Mouse (Mus musculus): Measurements from ENCODE around the gene Erbin.

Gene Erbin

DNA sequence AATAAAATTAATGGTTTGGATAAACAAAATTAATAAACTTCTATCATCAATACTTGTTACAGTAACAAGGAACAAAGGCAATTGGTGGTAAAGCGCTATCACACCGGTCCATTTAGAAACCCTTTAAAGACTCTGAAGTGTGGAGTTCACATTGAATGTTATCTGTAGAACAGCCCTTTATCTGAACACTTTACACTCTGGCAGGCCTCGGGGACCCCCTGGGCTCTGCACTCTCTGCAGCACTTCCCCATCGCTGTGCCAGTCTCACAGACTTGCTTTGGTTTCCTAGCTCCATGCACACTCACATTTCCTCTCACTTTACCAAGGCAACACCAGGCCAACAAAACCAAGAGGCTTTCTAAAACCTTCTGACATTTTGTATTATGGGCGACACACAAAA, 100.9 kb downstream of the Erbin start:
- in situ Hi-C loops (cut with MboI, MseI): no loop called here

DNA sequence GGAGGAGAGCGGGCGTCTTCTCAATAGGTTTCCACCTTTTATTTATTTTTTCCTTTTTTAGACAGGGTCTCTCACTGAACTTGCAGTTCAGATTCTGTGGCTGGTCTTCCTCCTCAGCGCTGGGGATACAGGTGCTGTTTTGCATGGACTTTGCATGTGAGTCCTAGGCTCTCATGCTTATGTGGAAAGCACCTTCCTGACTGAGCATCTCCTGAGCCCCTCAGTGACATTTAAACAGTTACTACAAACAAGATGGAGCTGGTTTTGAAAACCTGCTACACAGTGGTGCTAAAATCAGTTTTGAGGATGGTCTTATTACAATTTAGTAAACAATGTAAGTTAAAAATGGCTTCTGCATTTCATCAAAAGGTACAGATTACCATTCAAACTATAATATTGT, 102.4 kb downstream of the Erbin start:
- in situ Hi-C loops (cut with MboI, MseI): no loop called here

DNA sequence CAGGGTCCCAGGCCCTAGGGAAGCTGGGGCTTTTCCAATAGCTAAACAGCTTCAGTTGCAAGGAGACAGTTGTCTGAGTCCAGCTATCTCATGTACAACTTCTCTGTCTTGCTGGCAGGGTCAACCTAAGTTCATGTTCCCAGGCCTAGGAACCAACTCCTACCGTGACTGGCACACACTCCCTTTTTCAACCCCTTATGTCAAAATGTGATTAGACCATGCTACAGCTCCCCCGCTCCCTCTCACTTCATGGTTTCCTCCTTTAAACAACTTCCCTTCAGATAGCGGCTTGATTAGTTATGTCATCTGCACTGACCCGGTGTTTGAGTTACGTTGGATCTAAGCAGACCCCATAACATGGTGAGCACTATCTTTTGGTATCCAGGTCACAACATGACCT, 112.8 kb downstream of the Erbin start:
- in situ Hi-C loops (cut with MboI, MseI): no loop called here

DNA sequence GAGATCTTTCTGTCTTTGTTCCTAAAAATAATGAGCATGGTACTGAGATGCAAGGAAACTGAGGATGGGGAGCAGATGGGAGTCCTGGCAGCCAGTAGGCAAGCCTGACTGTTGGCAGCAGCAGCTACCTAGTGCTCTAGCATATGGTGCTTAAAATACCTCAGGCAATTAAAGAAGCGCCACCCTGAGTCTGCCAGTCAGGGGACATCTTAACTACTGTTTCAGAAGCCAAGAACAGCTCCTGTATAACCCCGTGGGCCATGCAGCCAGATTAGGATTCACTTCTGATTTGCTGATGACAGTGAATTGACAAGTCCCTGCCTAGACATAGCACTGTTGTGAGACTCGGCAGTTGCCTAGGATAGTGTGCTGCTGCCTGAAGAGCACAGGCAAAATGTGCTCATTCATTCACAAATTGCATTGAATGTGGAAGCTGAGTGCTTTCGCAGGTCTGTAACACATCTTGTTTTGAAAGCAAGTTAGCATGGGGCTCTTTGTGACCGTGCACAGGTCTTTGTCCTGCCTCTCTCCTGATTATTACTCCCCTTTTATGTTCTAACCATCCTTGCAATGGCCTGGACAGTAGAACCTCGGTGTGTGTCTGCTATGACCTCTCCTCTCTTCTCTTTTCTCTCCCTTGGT, 114.0 kb downstream of the Erbin start:
- in situ Hi-C loops (cut with MboI, MseI): no loop called here

DNA sequence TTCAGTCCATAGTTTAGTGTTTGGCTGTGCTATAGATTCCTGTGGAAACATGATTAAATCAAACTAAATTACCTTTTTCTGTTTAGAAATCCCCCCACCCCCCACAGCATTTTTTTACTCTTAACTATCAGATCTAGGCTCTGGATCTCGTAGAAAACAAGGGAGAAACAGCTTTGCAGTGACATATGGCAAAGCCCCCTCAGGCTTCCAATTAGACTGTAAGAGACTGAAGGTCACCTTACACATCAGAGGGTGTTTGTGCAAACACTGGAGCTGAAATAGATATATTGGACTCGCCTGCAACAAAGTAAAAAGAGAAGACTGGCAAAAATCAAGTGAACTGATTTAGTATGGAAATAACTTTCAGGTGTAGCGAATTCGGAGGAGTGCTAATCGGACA, 116.6 kb downstream of the Erbin start:
- in situ Hi-C loops (cut with MboI, MseI): no loop called here

DNA sequence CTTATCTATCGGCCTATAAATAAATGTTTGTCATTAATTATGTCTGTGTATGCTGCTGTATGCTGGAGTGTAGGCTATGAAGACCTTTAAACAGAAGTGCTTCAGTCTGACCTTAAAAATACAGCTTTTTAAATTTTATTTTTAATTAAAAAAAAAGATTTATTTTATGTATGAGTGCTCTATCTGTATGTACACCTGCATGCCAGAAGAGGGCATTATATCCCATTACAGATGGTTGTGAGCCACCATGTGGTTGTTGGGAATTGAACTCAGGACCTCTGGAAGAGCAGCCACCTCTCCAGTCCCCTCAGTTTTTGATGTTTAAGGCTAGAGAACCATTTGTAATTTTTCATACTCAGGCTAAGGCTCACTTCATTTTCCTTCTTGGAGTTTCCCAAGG, 119.3 kb downstream of the Erbin start:
- in situ Hi-C loops (cut with MboI, MseI): no loop called here

DNA sequence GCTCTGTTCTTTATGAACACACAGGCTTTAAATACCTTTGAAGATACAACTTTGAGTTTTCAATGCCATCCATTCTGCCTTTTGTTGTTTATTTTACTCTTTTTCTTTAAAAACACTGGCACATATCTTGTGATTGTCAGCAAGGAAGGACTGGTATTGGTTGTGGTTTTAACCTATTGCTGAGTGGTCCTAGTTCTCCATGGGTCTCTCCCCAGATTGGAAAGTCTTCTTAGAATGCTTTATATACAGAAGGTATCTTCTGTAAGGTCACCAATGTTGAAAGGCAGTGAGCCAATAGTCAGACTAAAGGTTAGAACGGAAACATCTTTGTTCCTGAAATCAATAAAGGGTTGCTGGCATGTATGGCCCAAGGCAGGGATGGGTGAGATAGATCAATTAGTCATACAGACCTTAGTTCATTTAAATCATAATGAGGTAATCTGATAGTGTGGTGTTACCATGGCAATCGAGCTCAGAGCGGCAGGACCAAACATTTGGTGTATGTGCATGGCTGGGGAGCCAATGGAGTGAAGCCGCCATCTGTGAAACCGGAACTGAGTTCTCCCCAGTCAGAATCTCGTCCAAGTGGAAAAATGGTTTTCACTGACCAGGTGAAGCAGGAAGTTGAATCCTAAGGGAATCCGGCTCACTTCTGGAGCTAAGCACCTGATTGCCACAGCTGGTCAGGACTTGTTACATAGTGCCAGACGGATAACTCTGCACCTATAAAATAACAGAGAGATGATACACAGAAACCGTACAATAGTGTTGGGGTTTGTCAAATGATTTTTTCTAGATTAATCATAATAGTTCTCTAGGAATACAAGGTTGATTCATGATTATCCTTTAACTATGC, 125.4 kb downstream of the Erbin start:
- in situ Hi-C loops (cut with MboI, MseI): no loop called here

DNA sequence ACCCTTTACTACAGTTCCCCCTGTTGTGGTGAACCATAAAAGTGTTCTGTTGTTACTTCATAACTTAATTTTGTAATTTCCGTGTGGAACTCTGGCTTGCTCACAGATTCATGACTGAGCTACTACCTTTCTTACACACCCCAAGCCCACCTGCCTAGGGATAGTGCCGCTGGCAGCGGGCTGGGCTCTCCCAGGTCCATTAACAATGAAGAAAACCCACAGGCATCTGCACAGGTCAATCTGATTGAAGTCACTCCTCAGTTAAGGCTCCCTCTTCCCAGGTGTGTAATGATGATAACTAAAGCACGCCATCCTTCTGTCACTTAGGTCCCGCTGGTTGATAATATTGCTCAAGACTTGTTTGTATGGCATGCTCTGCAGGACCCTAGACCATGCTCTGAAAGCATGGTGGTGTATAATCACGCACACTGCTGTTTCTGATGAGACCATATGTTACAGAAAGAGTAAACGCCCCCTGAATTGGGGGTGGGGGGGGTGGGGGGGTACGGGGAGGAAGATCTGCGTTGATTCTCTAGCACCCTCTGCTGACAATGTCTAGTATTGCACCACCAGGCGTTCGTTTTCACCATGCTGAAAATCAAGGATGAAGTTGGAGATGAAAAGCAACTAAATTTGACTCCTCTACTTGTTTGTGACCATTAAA, 140.3 kb downstream of the Erbin start:
- in situ Hi-C loops (cut with MboI, MseI): loop anchor here (5.0 to 10.0 kb wide), 2 partner anchors 78 to 305 kb away; no protein-coding TSS in a partner anchor

DNA sequence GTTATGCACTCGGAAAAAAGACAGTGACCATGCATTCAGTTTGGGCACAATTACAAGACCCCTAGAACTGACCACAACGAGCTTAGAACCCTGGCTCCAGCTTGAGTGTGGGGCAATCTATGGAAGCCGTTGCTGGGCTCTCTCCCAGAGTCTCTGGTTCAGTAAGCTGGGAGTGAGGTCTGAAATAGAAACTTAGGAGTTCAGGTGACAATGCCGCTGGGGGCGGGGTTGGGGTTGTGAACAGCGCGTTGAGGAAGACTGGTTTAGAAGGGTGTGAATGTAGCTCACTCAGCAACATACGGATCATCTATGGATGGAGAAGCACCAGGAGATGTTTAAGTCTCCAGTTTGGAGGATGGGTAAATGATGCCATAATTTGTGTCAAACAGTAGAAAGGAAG, 143.2 kb downstream of the Erbin start:
- in situ Hi-C loops (cut with MboI, MseI): loop anchor here (5.0 kb wide), 1 partner anchor 75 kb away; no protein-coding TSS in a partner anchor

DNA sequence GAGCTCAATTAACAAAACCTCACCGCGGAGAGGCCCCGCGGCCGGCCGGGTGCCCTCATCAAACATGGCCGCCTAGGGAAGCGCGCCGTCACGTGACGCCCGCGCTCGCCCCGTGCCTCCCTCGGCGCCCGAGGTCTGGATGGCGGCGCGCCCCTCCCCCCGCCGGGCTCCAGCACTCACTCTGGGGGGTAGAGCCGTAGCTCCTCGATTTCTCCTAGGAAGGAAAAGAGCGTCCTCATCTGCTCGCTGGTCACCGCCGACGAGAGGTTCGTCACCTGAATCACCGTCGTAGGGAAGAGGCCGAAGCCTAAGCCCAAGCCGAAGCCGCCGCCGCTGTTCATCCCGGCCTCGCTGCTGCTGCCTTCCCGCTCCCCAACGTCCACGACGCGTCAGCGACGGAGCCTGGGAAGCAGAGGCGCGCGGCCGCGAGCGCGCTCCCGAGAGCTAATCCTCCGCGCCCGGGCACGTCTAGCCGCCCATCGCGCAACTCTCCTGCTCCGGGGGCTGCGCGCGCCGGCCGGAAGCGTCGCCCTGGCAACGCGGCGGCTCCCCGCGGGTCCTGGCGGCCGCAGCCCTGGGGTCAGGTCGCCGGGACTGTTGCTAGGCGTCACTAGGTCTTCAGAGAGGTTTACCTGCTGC, 146.1 kb downstream of the Erbin start, which contains the start of gene Srek1:
Srek1 (minus strand) TSS at position 490 of the 639 bp plus-strand sequence.
- in situ Hi-C loops (cut with MboI, MseI): no loop called here

DNA sequence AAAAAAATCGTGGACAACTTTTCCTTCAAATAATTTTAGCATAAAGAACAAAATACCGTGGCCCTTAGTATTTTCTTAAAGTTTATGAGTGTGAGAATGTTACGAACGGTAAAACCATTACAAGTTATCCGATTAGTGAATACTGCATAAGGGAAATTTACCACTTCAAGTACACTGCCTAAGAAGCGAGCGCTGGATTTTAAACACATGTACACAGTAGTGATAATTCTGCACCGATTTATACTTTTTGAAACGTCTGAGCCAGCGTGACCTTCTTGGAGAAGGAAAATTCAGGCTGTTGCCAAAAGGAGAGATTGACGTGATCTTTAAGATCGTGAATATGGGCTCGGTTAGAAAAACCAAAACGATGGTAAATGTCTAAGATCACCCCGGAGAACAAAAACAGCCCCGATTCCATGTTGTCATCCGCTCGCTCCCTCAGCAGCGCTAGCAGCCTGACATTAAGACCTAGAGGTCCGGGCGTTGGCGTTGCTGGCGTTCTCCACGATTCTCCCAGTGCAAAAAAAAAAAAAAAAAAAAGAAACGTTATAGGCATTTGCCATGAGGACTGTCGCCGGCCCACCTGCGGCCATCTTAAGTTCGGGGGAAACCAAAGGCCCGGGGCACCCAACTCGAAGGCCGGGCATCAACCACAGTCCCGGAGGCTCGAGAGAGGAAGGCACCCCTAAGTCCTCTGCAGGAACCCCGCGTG, 146.8 kb downstream of the Erbin start:
- in situ Hi-C loops (cut with MboI, MseI): no loop called here

DNA sequence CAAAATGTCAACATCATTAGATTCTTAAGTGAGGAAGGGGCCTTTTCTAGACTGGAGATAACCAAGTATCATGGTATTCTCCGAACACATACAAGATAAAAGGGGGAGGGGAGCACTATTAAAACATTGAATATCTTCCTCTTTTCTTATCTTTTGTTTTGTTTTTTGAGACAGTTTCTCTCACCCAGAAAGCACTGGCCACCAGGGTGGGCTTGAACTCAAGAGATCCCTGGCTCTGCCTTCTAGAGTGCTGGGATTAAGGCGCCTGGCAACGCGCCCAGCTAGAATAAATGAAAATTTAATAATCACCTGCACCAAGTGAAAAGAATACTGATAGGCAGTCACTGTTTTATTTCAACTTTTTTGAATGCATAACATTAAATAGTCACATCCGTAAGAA, 147.4 kb downstream of the Erbin start:
- in situ Hi-C loops (cut with MboI, MseI): no loop called here

DNA sequence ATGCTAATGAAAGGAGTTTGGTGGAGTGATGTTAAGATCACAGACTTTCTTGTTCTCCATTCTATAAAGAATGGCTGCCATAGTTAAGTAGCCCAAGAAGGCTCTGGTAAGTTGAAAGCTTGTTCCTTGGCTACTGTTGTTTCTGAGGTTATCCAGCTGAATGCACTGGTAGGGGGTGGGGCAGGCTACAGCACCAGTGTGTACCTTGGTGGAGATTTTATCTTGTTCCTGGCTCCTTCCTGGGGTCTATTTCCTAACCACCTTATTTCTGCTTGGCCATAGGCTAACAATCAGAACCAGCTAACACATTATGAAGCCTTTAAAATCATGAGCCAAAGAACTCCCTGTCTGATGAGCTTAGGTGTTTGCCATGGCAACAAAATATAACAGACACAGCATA, 149.5 kb downstream of the Erbin start:
- in situ Hi-C loops (cut with MboI, MseI): no loop called here
